Mouse (Mus musculus) cortical plate, adult 2 months (tissue): ENCODE measurements around the gene Wbp2.

ENCODE experiments used
- CTCF ChIP-seq: fragments of 200-500 bp; IDR thresholded peaks from 2 replicates; pipeline ENCODE4 v1.5.1; 2011; ENCODE audit warnings: mild to moderate bottlenecking, control low read depth, low read length; ENCODE audit not compliant: insufficient read depth; ENCODE audit errors: extremely low read depth
- POLR2A ChIP-seq: fragments of 200-500 bp; IDR thresholded peaks from 2 replicates; pipeline ENCODE4 v1.6.1; 2011; ENCODE audit warnings: mild to moderate bottlenecking, low read length, control low read depth; ENCODE audit not compliant: insufficient read depth; ENCODE audit errors: extremely low read depth

- no peak for TF ChIP-seq POLR2A
- no peak for TF ChIP-seq CTCF
Observed at GRCm38 (mm10) chr11:116077446-116078204, 9.2 kb downstream of the Wbp2 start, which contains the start of gene Unc13d.
